Mouse (Mus musculus): ENCODE results near the gene Bco2.

Gene Bco2

GRCm38 (mm10) chr9:50507570-50507969, 47.4 kb downstream of the Bco2 start:
- DNase-seq = no peak

- DNase-seq = no peak
Observed at GRCm38 (mm10) chr9:50505405-50505804, 49.6 kb downstream of the Bco2 start.

GRCm38 (mm10) chr9:50502949-50503348, 52.0 kb downstream of the Bco2 start:
- DNase-seq = no peak

GRCm38 (mm10) chr9:50500974-50501501, 53.9 kb downstream of the Bco2 start:
- no peak for DNase-seq

- DNase-seq = no peak
Observed at GRCm38 (mm10) chr9:50500467-50500973, 54.5 kb downstream of the Bco2 start.

GRCm38 (mm10) chr9:50499781-50500180, 55.2 kb downstream of the Bco2 start:
- DNase-seq = no peak

GRCm38 (mm10) chr9:50498815-50499214, 56.2 kb downstream of the Bco2 start:
- no peak for DNase-seq

GRCm38 (mm10) chr9:50497536-50497935, 57.4 kb downstream of the Bco2 start:
- no peak for DNase-seq

GRCm38 (mm10) chr9:50497076-50497475, 57.9 kb downstream of the Bco2 start:
- DNase-seq = no peak

GRCm38 (mm10) chr9:50496546-50496945, 58.4 kb downstream of the Bco2 start:
- no peak for DNase-seq

- no peak for DNase-seq
Observed at GRCm38 (mm10) chr9:50496151-50496505, 58.9 kb downstream of the Bco2 start.

GRCm38 (mm10) chr9:50495405-50496150, 59.4 kb downstream of the Bco2 start:
- DNase-seq = no peak

- DNase-seq = no peak
Observed at GRCm38 (mm10) chr9:50494311-50494710, 60.7 kb downstream of the Bco2 start, which contains the start of gene Plet1. Plet1 (plus strand) TSS chr9:50494525.

GRCm38 (mm10) chr9:50493777-50494176, 61.2 kb downstream of the Bco2 start:
- DNase-seq = no peak

- DNase-seq = no peak
Observed at GRCm38 (mm10) chr9:50491531-50492045, 63.4 kb downstream of the Bco2 start.

- DNase-seq = no peak
Observed at GRCm38 (mm10) chr9:50490836-50491235, 64.1 kb downstream of the Bco2 start.

GRCm38 (mm10) chr9:50485521-50485920, 69.5 kb downstream of the Bco2 start:
- DNase-seq = no peak

Data from right cerebral cortex, adult 18-20 months (tissue).